Mouse (Mus musculus) small intestine, adult 2 months (tissue): ENCODE measurements around the gene Nsmce4a. TPM values are rescaled to one million over a fixed set of nuclear protein-coding genes. Genes with fewer than 3 reads are reported as not detected.

ENCODE experiments used
- H3K27ac ChIP-seq: fragments of 200-500 bp; 2 replicates; pipeline ENCODE4 v1.5.1; 2012; ENCODE audit warnings: low read depth, low read length, control low read depth, inconsistent platforms; ENCODE audit not compliant: insufficient read depth
- H3K27me3 ChIP-seq: fragments of 200-500 bp; 2 replicates; pipeline ENCODE4 v1.6.1; 2012; ENCODE audit warnings: mild to moderate bottlenecking, moderate library complexity, low read length, inconsistent platforms; ENCODE audit not compliant: control insufficient read depth, insufficient read depth
- H3K36me3 ChIP-seq: fragments of 200-500 bp; 2 replicates; pipeline ENCODE4 v1.6.1; 2012; ENCODE audit warnings: mild to moderate bottlenecking, low read length, control low read depth, inconsistent platforms; ENCODE audit not compliant: control insufficient read depth, insufficient read depth
- H3K4me1 ChIP-seq: fragments of 200-500 bp; 2 replicates; pipeline ENCODE4 v1.6.1; 2012; ENCODE audit warnings: low read length, inconsistent platforms, mixed read lengths; ENCODE audit not compliant: control insufficient read depth, insufficient read depth, insufficient read length
- H3K4me3 ChIP-seq: fragments of 200-500 bp; 2 replicates; pipeline ENCODE4 v1.5.1; 2012; ENCODE audit warnings: low read depth, mild to moderate bottlenecking, control low read depth, inconsistent platforms, low read length, moderate library complexity
- CTCF ChIP-seq: fragments of 200-500 bp; IDR thresholded peaks from 2 replicates; pipeline ENCODE4 v1.5.1; 2012; ENCODE audit warnings: low read depth, mild to moderate bottlenecking, control low read depth, inconsistent platforms, low read length, moderate library complexity, mixed read lengths; ENCODE audit not compliant: insufficient replicate concordance, insufficient read length; ENCODE audit errors: extremely low read depth
- POLR2A ChIP-seq: fragments of 200-500 bp; IDR thresholded peaks from 2 replicates; pipeline ENCODE4 v1.6.1; 2012; ENCODE audit warnings: low read depth, mild to moderate bottlenecking, control low read depth, inconsistent platforms, low read length, moderate library complexity
- WGBS: fragments of 180-500 bp; shearing (Covaris S2); methylation state at CpG from one replicate; pipeline ENCODE4 v1.1.7; 2018; 5-methylcytosine and 5-hydroxymethylcytosine counted together
- polyA plus RNA-seq: library from polyadenylated mRNA; depleted of rRNA; stranded (reverse); fragments of >200 nt; gene quantifications from 2 replicates; pipeline ENCODE4 v1.2.3, GENCODE M21; 2012

Gene Nsmce4a
- polyA plus RNA-seq, 1 experiment: 62.9 TPM

DNA sequence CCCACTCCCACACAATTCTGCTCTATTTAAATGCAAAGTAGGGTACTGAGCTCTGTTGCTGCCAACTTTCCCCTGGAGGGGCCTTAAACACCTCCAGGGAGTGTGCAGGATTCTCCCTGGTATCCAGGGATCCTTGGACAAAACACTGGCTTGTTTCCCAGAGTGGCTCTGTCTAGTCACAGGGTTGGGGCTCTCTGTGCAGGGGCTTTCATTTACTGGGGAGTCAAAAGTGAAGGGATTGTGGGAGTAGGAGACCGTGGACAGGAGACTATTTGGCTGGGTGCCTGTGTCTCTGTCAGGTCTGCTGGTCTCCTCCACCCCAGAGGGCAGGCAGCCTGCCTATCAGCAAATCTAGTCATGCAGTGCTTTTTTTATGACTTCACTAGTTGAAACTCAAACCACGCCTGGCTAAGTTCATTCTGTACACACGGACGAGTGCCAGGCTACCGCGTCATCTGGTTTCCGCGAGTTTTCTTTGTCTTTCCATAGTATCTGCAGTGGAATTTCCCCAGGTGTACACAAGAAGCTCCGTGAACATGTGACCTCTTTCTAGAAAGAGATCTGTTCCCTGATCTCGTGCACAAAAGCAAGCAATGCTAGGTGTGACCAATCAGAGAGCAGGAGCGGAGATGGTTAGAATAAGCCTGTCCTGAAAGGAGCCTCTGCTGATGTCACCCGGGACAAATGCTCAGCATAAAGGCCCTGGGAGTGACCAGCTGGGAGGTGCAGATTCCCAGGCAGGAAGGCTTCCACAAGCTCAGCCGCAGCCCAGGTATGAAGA is 1.5 kb upstream of the Nsmce4a start:
- H3K4me1 ChIP-seq: peaks cover 22% of the 10 kb centered on the region
- WGBS: 17% methylated on average over 13 of the region's 13 CpGs
- H3K4me3 ChIP-seq: peak overlapping the region; percentile 5
- H3K27me3 ChIP-seq: no peaks in the 10 kb centered on the region
- TF ChIP-seq POLR2A (peak; percentile 41; the same call in 1 of the 2 replicates), CTCF (no peak)
- H3K36me3 ChIP-seq: no peaks in the 10 kb centered on the region
- H3K27ac ChIP-seq: peak overlapping the region; percentile 57

DNA sequence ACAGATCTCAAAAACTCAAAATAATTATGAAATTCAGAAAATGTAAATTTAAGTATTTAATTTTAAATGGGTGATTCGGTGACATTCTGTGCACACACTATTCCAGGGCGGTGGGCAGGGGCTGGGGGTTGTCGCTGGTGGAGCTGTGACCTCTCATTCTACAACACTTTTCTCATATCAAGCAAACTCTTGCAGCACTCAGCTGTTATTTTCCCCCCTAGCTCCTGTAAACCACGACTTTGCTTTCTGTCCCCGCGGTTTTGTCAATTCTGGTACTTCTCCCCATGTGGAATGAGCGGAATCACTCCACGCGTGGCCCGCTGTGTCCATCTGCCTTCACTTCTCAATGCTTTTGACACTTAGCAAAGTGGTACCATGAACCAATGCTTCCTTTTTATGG is 828 bp upstream of the Nsmce4a start:
- Histone ChIP-seq H3K27ac (peak overlapping the region; percentile 57; the same call in 1 of the 2 replicates), H3K27me3 (no peaks in the 10 kb centered on the region), H3K4me3 (no peak overlapping the region), H3K4me1 (peaks cover 22% of the 10 kb centered on the region), H3K36me3 (no peaks in the 10 kb centered on the region)
- WGBS: 95% methylated on average over 10 of the region's 10 CpGs
- TF ChIP-seq POLR2A: no peak
- TF ChIP-seq CTCF: no peak

DNA sequence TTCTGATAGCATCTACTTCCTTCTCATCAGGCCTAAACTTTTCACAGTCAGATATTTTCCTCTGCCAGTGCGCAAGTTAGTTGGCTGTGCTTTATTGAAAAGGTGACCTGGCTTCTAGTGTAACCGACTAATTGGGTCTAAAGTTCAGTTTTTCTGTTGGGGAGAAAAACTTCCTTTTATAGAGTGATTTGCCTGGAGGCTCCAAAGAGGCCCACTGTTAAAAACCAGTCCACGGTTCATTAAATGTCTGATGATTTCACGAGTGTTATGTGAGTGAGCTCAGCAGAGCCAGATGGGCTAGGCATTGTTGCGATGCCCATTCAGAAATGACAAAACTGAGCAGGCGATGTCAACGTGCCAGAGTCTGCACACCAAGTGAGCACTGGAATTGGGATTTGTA is 2.4 kb downstream of the Nsmce4a start:
- Histone ChIP-seq H3K27me3 (no peaks in the 10 kb centered on the region), H3K4me3 (no peak overlapping the region), H3K27ac (no peak overlapping the region), H3K4me1 (peaks cover 16% of the 10 kb centered on the region; the same call in 1 of the 2 replicates), H3K36me3 (no peaks in the 10 kb centered on the region)
- 50% methylated on average over 7 of the region's 7 CpGs for WGBS
- no peak for TF ChIP-seq CTCF
- TF ChIP-seq POLR2A: no peak

DNA sequence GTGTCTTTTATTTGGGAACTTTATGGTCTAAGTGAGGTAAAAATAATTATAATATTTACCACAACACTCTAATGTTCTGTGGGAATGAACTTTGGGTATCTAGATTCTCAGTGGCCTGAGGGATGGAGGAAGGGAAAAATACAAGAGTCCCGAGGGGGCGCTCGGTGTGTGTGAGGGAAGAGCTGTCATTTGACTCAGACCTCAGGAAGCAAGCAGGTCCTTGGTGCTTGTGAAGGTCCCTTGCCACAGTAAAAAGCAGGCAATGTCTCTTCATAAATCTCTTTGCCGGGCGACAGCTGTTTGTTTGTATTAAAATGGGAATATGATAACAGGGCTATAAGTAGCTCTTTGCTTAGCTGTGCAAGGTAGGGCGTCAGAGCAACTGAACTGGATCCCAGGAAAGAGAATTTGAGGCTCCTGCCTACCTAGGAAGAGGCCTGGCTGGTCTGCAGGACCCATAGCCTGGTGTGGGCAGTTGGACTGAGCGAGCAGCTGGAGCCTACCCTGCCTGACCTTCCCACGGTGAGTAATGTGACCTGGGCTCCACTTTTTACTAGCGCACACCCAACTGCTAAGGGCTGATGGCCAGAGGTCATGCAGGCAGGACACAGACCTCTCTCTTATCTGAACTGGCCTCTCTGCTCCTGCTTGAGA is 4.0 kb downstream of the Nsmce4a start:
- H3K4me1 ChIP-seq: peaks cover 9% of the 10 kb centered on the region; the same call in 1 of the 2 replicates
- no peaks in the 10 kb centered on the region for H3K36me3 ChIP-seq
- TF ChIP-seq POLR2A (no peak), CTCF (no peak)
- WGBS: 52% methylated on average over 9 of the region's 9 CpGs
- H3K27me3 ChIP-seq: no peaks in the 10 kb centered on the region
- no peak overlapping the region for H3K27ac ChIP-seq
- no peak overlapping the region for H3K4me3 ChIP-seq

DNA sequence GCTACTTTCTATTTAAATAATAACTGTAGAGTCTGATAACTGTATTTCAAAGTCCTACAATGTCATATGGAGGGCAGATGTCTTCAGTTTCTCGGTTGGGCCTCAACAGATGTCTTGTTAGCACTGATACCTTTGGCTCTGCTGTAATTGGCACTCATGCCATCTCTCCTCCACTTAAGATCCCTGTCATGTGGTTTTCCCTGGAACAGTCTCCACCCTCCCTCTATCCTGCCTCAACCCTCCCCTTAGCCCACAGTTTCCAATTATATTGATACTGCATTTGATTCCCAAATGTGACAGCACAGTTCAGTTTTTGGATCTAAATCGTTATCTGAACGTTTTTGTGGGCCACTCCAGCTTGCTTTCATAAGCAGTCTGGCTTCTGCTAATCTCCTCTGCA is 8.3 kb downstream of the Nsmce4a start:
- H3K4me3 ChIP-seq: no peak overlapping the region
- TF ChIP-seq CTCF (no peak), POLR2A (no peak)
- H3K27ac ChIP-seq: no peak overlapping the region
- no peaks in the 10 kb centered on the region for H3K27me3 ChIP-seq
- H3K36me3 ChIP-seq: no peaks in the 10 kb centered on the region
- WGBS: 69% methylated on average over 3 of the region's 3 CpGs
- no peaks in the 10 kb centered on the region for H3K4me1 ChIP-seq

DNA sequence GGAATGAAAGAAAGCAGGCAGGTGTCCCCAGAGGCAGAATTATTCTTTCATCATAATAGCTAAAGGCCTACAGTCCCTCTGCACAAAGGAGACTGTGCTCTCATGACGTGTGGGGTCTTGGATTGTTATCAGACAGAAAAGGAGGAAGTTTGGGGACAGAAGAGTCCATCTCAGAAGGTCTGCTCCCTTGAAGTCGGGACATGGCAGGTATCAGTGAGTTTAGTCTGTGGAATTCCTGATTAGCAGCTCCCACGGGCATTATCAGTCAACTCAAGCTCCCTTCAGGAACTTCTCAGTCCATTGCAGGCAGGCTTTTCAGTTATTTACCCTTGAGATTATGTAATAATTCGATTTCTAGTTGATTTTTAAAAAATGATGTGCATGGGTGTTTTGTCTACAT is 9.0 kb downstream of the Nsmce4a start:
- H3K27ac ChIP-seq: no peak overlapping the region
- 71% methylated on average over 4 of the region's 4 CpGs for WGBS
- no peaks in the 10 kb centered on the region for H3K4me1 ChIP-seq
- H3K4me3 ChIP-seq: no peak overlapping the region
- no peaks in the 10 kb centered on the region for H3K36me3 ChIP-seq
- no peaks in the 10 kb centered on the region for H3K27me3 ChIP-seq
- no peak for TF ChIP-seq POLR2A
- no peak for TF ChIP-seq CTCF

DNA sequence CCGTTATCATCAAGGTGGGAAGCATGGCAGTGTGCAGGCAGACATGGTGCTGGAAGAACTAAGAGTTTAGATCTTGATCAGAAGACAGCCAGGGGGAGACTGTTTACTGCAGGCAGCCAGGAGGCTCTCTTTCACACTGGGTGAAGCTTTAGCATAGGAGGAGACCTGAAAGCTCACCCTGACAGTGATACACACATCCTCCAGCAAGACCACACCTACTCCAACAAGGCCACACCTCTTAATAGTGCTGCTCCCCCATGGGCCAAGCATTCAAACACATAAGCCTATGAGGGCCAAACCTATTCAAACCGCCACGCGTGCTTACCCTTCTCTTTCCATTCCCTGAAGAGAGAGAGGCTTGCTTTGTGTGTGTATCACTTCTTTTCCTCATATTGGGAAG is 9.6 kb downstream of the Nsmce4a start:
- 93% methylated on average over 4 of the region's 4 CpGs for WGBS
- Histone ChIP-seq H3K27me3 (no peaks in the 10 kb centered on the region), H3K4me3 (no peak overlapping the region)

More for the DNA sequence above, 9.6 kb downstream of the Nsmce4a start:
- Histone ChIP-seq H3K27ac (no peak overlapping the region), H3K4me1 (no peaks in the 10 kb centered on the region), H3K36me3 (no peaks in the 10 kb centered on the region)
- TF ChIP-seq CTCF (no peak), POLR2A (no peak)
